Mouse (Mus musculus) adrenal gland, adult 8-10 months (tissue): ENCODE results near the gene Psme1. TPM values are rescaled to one million over a fixed set of nuclear protein-coding genes. Genes with fewer than 3 reads are reported as not detected.
A peak's percentile ranks its signal among the peaks of the same experiment; 100 is the strongest.

Source experiments
- DNase-seq: peaks from one replicate; pipeline ENCODE4 v3.0.0; 2022
- total RNA-seq, 4 experiments: library from RNA; stranded (reverse); gene quantifications; 2 replicates each; pipeline ENCODE4 v1.2.4; 2022

The Psme1 gene
- total RNA-seq, 4 experiments from 2014 or later = 253 to 384 (median 292) TPM

DNA sequence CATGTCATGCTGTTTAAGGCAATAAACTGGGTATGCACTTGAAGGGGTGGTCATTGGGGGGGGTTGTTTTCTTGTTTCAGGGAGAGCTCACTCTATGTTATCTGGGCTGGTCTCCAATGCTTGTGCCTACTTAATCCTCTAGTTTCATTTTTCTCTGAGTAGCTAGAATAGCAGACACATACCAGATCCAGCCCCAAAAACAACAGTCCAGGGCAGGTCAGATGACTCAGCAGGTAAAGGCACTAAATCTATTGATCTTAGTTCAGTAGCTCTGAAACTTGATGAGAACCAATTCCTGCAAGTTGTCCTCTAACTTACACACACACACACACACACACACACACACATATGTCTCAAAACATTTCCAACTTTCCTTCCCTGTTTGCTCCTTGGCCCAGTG, 6.2 kb upstream of the Psme1 start:
- DNase-seq = no peak

DNA sequence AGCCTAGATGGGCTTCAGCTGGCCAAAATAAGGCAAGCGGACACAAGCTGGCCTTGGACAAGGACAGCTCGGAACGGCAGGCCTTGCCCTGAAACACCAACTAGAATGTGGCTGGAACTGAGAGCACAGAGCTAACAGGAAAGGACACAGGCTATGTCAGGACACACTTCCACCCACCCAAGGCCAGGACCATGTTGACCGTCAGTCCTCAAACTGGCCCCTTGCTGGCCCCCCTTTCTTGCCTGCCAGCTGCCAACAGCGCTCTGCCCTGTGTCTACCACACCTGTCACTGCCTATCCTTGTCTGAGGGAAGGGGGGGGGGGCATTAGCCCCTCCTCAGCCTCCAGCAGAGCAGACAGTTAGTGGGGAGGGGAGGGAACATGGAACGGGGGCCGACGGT, 2.6 kb upstream of the Psme1 start, which contains the start of gene Fitm1:
TSS of gene Fitm1 (plus strand) at position 316 of the 400 bp plus-strand sequence.
- no peak for DNase-seq

DNA sequence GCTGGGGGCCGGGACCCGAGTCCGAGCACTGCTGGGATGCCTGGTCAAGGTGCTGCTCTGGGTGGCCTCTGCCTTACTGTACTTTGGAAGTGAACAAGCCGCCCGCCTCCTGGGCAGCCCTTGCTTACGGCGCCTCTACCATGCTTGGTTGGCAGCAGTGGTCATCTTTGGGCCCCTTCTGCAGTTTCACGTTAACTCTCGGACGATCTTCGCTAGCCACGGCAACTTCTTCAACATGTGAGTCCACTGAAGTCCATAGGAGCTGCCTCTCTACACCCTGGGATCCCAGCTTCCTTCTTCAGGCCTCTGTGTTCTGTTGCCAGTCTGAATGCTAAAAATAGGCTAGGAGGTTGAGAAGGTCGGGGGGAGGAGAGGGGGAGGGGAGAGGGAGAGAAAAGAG, 2.2 kb upstream of the Psme1 start:
- DNase-seq = no peak

DNA sequence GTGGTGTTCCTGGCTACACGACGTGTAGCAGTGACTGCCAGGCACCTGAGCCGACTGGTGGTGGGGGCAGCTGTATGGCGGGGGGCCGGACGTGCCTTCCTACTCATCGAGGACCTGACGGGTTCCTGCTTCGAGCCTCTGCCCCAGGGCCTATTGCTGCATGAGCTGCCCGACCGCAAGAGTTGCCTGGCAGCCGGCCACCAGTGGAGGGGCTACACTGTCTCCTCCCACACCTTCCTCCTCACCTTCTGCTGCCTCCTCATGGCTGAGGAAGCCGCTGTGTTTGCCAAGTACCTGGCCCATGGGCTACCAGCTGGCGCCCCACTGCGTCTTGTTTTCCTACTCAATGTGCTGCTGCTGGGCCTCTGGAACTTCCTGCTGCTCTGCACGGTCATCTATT, 1.5 kb upstream of the Psme1 start:
- DNase-seq = no peak

DNA sequence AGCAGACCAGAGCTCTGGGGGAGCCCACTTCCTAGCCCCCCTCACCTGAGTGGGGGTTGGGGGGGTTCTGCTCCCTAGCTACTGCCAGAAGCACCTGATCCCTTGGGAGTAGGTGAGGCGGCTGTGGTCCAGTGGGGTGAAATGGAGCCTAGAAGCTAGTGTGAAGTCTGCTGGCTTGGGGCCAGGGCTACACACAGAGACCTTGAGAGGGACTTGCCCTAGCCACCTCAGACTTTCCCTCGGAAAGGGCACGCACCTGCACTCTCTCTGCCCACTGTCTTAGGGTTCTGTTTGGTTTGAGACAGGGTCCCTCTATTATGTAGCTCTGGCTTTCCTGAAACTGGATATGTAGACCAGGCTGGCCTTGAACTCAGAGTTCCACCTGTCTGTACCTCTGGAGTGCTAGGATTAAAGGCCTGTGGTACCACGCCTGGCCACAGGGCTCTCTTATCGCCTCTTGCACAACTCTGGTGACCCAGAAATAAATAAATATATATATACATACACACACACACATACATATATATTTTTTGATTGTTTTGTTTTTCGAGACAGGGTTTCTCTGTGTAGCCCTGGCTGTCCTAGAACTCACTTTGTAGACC, 846 bp downstream of the Psme1 start:
- DNase-seq = peak; percentile 81

DNA sequence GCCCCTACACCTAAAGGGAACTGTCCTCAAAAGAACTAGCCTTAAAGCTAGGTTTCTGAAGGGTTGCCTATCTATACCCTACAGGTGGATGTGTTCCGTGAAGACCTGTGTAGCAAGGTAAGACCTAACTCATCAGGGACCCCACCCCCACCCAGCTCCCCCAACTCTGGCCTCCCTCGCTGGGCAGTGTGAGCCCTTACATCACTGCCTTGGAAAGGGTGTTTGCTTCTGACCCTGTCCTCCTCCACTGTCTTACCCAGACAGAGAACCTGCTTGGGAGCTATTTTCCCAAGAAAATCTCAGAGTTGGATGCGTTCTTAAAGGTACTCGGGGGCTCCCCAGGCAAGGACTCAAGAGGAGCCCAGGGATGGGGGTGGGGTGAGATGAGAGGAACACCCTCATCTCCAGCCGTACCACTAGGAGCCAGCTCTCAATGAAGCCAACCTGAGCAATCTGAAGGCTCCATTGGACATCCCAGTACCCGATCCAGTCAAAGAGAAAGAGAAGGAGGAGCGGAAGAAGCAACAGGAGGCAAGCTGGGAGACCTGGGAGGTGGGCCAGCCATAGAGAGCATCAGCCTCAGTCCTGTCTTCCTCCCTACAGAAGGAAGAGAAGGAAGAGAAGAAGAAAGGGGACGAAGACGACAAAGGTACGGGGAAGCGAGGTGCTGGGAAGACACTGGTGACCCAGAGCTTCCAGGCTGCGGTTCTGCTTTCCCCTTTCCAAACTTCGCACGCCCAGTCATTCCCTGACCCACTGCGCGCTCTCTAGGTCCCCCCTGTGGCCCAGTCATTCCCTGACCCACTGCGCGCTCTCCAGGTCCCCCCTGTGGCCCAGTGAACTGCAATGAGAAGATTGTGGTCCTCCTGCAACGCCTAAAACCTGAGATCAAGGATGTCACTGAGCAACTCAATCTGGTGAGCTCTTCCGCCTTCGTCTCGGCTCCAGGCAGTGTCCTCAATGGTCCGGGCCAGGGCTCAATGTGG, 1.9 kb downstream of the Psme1 start:
- no peak for DNase-seq

DNA sequence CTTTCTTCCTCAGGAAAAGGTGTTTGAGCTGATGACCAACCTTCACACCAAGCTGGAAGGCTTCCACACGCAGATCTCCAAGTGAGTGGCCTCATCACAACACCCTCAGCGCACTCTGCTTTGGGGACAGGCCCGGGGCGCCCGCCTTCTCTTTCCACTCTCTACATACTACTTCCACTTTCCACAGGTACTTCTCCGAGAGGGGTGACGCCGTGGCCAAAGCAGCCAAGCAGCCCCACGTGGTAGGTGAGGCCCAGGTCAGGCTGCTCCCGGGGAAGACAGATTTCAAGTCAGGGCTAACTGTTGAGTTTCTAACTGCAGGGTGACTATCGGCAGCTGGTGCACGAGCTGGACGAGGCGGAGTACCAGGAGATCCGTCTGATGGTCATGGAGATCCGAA, 2.8 kb downstream of the Psme1 start:
- no peak for DNase-seq

DNA sequence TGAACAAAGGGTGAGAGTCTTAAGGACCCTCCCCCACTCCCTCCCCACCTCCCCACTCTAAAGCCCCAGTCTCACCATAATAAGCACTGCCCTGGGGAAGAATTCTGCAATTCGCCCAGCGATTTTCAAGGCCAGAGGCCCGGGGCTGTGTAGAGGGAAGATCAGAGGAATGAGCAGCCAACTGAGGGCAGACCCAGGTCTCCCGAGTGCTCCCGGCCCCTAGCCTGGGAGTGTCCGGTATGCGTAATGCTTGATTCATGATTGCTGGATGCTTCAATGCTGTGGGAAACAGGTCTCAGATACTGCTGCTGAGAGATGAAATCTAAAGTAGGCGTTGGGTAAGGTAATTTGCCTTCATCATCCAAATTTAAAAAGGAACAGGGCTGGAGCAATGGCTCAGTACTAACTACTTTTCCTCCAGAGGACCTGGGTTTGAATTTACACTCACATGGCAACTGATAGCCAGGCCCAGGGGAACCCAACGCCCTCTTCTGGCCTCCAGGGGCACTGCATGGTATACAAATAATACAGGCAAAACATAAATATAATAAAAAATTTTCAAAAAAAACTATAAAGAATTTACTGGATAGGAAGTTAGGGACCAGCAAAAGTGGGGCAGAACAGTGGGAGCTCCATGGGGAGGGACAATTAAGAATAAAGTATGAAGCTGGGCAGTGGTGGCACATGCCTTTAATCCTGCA, 4.2 kb downstream of the Psme1 start:
- DNase-seq = no peak

DNA sequence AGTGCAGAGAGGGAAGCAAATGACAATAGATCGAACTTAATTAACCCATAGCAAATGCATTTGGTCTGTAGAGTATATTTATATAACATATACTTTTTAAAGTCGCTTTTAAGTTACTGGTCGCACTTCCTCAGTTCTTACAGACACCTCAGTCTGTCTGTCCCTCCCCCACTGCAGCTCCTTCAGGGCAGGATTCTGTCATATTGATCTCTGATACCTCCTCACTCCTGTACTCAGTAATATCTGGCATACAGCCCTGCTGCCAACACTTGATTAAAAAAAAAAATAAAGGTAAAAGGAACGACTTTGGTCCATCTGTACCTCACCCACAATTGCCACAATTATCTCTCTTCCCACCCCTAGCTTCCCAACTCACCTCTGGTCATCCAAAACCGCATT, 6.4 kb downstream of the Psme1 start:
- no peak for DNase-seq

DNA sequence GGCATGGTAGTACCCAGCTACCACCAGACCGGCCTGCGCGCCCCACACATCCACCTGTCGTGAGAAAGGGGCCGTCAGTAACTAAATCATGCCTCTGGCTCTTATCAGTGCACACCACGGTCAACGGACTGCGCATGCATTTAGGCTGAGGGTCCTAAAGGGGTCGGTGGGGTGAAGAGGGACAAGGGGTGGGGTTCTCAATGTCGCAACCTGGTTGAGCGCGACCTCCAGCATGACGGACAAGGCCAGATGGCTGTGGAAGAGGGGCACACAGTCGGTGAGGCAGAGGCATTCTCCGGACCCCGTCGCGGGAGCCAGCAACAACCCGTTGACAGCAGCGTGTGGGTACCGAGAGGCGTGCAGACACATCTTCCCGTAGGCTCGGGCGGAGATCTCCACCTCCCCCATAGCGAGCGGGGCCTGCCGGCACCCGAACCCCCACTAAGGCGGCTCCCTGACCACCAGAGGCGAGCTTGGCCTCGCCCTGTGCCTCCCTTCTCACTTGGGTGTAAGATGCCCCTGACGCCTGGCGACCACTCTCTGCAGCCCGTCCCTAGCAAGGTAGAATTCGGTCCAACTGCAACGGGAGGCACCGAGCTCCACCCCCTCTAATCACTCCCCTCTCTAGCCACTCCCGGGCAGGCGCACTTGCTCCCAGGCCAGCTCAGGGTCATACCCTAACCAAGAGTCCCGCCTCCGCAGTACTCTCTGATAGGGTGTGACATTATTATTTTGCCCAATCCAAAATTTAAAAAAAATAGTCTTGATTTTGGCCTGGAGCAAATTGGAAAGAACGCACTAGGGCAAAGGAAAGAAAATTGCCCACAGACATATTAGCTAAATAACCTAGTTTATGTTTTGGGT, 7.0 kb downstream of the Psme1 start, which contains the start of gene Emc9:
TSS of gene Emc9 (minus strand) at position 601 of the 864 bp plus-strand sequence.
- DNase-seq = peak; percentile 84

DNA sequence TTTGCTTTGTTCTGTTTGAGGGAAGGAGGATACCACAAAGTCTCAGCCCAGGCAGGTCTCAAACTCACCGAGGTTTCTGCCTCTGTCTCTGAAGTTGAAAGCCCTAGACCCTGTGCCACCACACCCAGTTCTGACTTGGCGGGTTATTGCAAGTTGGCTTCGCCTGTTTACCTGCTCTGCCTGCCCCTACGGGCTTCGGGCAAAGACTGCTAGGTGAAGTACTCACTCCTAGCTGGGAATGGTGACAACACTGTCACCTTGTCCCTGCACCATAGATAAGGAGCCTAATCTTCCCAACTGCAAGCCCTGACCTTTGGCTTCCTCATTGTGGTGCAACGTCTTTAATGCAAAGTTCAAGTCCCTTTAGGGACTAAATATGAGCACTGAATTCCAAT, 7.6 kb downstream of the Psme1 start:
- DNase-seq = no peak

DNA sequence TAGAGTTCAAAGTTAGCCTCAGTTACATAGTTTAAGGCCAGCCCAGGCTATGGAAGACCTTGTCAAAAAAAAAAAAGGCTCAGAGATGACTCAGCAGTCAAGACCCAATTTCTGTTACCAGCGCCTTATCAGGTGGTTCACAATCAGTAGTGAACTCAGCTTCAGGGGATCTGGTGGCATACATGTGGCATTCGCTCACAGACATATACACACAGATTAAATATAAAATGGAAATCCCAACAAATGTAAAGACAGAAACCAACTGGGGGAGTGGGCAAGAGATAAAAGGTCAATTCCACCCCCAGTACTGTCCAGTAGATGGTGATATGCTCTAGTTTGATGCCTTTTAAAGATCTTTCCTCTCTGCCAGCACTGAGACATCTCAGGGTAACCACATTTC, 8.2 kb downstream of the Psme1 start:
- DNase-seq = no peak

DNA sequence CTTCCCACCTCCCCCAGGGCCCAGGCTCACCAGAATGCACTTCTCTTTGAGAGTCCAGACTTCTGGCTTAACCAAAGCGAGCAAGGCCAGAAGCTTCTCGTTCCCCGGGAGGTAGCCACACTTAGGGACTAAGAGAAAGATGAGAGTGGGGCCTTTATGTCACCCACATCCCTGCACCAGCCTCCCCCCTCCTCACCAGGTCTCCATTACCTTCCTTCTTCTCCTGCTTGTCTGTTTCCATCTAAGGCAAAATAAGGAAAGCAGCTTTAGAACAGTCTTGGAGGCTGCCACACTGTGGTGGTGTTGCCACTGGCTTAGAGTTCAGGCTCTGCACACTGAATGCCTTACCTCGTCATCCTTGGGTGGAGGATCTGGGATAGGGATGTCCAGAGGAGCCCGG, 11.3 kb downstream of the Psme1 start:
- no peak for DNase-seq

DNA sequence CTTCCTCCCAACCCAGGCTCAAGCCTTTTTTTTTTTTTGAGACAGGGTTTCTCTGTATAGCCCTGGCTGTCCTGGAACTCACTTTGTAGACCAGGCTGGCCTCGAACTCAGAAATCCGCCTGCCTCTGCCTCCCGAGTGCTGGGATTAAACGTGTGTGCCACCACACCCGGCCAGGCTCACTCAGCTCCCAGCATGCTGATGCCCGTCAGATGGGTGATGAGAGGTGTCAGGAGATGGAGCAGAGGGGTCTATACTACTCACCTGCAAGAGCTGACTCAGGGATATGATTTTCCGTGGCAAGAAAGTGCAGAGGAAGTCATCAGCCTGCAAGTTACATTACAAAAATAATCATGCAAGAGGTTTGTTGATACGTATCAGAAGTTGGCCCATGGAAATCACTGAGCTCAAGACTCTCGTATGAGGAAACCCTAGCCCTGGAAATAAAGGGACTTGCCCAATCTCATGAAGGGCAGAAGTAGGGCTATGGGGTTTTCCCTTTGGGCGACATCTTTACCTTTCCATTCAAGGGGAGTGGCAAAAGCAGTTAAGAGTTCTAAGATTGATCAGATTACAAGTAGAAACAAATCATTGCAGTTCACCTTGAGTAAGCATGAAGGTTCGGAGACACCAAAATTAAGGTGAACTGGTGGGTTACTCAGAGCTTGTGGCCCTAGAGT, 12.0 kb downstream of the Psme1 start:
- no peak for DNase-seq

DNA sequence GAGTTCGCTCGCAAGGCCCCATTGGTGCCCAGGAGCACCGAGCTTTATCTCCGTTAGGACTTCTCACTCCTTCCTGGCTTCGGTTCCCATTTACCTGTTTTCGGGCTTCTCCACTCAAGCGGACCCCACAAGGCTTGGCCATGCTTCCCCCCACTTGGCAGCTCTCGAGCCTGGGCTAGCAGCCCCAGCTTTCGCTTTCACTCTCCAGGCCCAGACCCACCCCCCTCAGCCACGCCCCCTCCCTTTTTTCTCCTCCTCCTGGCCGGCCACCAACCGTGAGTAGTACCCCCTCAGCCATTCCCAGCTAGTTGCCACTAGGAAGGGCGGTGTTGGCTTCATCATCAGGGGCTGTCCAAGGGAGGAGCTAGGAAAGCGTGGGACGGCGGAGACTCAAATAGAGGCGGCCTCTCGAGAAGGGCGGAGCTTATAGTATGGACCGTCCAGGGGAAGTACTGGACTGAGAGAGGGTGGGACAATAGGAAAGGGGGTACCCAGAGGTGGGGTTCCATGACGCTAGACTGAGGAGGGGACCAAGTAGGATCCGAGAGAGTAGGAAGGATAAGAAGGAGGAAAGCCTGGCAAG, 12.9 kb downstream of the Psme1 start, which contains the start of gene Psme2:
TSS of gene Psme2 (minus strand) at position 366 of the 583 bp plus-strand sequence.
- DNase-seq = peak; percentile 97

DNA sequence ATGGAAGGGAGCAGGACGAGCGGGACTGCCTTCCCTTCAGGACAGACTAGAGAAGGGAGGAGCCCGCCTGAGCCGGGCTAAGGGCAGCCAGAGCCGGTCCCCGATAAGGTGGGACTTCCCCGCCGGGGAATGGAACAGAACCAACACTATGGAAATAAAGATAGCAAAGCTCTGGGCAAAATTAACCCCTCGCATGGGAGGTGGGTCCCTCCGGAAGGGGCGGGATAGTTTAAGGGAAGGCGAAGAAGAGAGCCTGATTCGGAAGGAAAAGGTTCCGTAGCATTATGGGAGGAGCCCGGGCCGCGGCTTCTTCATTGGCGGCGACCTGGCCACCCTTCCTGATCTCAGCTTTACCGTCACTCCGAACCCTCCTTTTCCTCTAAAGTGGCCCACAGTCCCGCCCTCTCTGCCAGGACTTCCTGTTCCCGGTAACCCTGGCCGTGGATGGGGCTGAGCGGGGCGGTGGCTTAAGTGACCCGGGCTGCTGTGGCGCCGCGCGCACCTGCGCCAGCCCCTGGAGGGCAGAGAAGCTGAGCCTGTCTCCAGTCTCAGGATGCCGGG, 13.5 kb downstream of the Psme1 start, which contains the start of gene Rnf31:
TSS of gene Rnf31 (plus strand) at position 378 of the 561 bp plus-strand sequence.
- DNase-seq = peak; percentile 97

DNA sequence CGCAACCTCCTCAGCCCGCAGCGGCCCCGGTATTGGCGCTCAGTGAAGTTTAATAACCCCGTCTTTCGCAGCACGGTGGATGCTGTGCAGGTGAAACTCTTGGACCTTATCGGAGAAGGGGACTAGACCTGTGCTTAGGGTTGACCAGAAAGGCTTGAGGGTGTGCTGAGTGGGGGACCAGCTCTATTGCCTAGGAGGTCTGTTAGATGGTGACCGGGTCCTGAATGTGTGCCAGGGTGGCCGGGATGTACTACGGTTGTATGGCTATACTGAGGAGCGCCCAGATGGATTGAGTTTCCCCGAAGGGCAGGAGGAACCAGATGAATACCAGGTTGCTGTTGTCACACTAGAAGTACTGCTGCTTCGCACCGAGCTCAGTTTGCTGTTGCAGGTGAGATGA, 14.3 kb downstream of the Psme1 start:
- DNase-seq = no peak

DNA sequence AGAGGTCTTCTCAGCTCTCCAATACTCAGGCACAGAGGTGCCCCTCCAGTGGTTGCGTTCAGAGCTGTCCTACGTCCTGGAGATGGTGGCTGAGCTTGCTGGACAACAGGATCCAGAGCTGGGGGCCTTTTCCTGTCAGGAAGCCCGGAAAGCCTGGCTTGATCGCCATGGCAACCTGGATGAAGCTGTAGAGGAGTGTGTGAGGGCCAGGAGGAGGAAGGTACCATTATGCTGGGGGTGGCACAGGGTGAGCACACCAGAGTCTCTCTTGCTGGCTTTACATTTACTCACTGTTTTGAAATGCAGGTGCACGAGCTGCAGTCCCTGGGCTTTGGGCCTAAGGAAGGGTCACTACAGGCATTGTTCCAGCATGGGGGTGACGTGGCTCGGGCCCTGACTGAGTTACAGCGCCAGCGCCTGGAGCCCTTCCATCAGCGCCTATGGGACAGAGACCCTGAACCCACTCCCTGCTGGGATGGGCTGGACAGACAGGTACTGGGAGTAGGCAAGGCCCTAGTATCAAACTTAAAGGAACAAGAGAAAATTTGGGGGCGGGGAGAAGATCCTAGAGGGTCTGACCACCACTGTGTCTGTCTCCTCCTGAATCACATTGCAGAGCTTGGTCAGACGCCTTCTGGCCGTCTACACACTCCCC, 18.2 kb downstream of the Psme1 start:
- no peak for DNase-seq

DNA sequence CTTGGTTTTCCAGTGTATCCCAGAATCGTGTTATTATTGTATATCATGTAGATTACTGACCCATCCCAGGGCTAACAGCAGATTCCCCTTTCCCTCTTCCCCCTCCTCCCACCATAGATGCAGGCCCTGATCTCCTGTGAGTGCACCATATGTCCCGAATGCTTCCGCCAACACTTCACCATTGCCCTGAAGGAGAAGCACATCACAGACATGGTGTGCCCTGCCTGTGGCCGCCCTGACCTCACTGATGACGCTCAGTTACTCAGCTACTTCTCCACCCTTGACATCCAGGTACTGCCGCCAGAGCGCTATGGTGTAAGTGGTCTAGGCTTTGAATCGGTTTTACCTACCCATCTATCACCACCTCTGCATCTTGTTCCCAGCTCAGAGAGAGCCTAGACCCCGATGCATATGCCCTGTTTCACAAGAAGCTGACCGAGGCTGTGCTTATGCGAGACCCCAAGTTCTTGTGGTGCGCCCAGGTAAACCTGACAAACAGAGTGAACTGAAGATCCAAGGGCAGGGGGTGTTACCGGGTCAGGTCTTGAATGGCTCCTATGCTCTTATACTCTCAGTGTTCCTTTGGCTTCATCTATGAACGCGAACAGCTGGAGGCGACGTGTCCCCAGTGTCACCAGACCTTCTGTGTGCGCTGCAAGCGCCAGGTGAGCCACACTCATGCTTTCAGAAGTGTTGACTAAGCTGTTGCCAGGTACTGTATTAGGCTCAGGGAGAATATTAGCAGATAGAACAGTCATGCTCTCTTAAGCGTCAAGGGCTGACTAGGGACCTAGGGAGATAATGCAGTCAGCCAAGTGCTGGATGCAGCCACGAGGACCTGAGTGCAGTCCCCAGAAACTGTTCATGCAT, 20.8 kb downstream of the Psme1 start:
- DNase-seq = no peak
